Mouse (Mus musculus): ENCODE data around the gene Acvr1. TPM values are rescaled to one million over a fixed set of nuclear protein-coding genes. Genes with fewer than 3 reads are reported as not detected.

Gene Acvr1
- 3.0 and 3.5 TPM in 2 replicates for polyA plus RNA-seq (2016; fragmentation: Nextera tagmentation; extraction: Ambion mirVana)

DNA sequence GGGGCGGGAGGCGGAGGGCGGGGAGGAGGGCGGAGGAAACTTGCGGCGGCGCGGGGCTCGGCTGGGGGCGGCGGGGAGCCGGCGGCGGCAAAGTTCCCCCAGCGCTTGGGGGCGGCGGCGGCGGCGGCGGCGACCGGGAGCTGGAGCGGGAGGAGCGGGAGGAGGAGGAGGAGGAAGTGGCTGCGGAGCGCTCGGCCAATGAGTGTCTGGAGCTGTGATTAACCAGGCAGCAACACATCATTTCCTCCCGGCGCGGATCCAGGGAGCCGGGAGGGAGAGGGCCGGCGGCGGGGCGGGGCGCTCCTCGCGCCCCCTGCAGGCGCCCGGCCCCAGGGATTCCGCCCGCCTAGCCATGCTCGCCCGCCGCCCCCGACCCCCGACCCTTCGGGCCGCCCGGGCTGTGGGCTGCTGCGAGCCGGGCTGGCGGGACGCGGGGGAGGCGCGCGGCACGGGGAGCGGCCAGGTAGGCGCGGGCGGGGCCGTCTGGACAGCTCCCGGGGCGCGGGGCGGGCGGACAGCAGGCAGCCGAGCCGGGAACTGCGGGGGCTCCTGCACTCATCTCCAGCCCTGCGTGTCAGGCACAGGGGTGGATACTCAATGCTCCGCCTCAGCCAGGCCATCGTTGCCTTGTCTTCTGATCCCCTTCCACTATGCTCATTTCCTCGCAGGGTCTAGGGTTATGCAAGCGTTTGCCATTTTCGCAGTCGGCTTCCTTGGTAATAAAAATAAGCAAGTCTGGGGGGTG lies at the start of gene Acvr1, which contains the start of gene Upp2:
Gene Acvr1 (minus strand): TSS at position 92 of the 745 bp plus-strand sequence.
Gene Upp2 (plus strand): TSS at position 233 of the 745 bp plus-strand sequence.
- Histone ChIP-seq H3K27ac (peak within 1 kb of the TSS; percentile 97), H3K4me1 (peaks cover 52% of the 10 kb centered on the region), H3K4me3 (peak within 1 kb of the TSS; percentile 93), H3K36me3 (replicated peaks) (no peaks in the 10 kb centered on the region), H3K9me3 (no peaks in the 10 kb centered on the region), H3K27me3 (ENCODE audit: poor library complexity, severe bottlenecking) (no peaks in the 10 kb centered on the region)
- under 1% methylated on average over 71 of the region's 80 CpGs for WGBS
- peak; percentile 83 for DNase-seq (ENCODE audit: extremely low spot score, low spot score)

DNA sequence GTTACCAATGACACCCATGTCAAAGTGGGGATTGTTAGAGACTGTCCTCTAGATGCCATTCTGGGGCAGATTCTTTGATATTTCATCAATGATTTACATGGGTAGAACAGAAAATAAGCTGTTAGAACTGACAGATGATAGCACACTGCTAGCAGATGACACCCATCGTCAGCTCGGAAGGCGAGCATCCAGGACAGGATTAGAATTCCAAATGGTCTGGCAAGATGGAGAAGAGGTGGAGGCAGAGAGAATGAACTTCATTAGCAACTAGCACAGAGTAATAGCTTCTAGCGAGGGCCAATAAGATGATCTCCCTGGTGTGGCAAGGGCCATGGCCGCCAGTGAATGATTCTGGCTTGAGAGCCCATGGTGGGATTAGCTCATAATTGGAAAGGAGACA lies 48.8 kb upstream of the Acvr1 start:
- no peak overlapping the region for H3K27ac ChIP-seq
- no peaks in the 10 kb centered on the region for H3K4me1 ChIP-seq
- no peak for DNase-seq (ENCODE audit: extremely low spot score, low spot score)
- no peaks in the 10 kb centered on the region for H3K27me3 ChIP-seq (ENCODE audit: poor library complexity, severe bottlenecking)
- H3K36me3 ChIP-seq (replicated peaks), result no peaks in the 10 kb centered on the region
- no peak overlapping the region for H3K4me3 ChIP-seq
- 97% methylated on average over 5 of the region's 5 CpGs for WGBS
- no peaks in the 10 kb centered on the region for H3K9me3 ChIP-seq

DNA sequence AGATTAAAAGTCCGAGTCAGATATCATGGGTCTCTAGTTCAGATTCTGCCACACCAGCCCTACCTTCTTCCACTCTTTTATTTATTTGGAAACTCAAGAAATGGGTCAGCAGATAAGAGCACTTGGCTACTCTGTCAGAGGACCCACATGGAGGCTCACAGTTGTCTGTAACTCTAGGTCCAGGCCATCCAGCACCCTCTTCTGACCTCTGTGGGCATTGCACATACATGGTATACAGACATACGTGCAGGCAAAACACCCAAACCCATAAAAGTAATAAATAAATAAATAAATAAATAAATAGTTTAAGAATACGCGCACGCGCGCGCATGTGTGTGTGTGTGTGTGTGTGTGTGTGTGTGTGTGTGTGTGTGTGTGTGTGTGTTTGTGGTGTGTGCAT lies 47.9 kb upstream of the Acvr1 start:
- Histone ChIP-seq H3K9me3 (no peaks in the 10 kb centered on the region), H3K36me3 (replicated peaks) (no peaks in the 10 kb centered on the region), H3K4me1 (no peaks in the 10 kb centered on the region), H3K4me3 (no peak overlapping the region), H3K27ac (no peak overlapping the region), H3K27me3 (ENCODE audit: poor library complexity, severe bottlenecking) (no peaks in the 10 kb centered on the region)
- DNase-seq (ENCODE audit: extremely low spot score, low spot score), result no peak
- WGBS, result 93% methylated on average over 8 of the region's 8 CpGs

DNA sequence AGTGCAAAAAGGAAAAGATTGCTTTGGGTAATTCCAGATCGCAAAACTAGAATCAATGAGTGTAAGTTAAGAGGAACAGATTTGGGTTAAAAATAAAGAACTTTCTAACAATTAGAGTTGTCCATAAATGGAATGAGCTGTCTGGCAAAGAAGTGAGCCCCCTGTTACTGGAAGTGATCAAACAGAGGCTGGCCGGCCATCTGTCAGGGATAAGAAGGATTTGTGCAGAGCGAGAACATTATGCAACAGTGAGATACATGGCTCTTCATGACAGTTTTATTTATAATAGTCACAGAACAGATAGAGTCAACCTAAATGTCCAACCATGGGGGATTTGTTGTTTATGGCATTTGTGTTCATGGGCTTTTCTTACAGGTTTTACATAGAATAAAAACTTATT lies 46.8 kb upstream of the Acvr1 start:
- no peak overlapping the region for H3K4me3 ChIP-seq
- H3K27ac ChIP-seq, result no peak overlapping the region
- H3K27me3 ChIP-seq (ENCODE audit: poor library complexity, severe bottlenecking), result no peaks in the 10 kb centered on the region
- no peaks in the 10 kb centered on the region for H3K36me3 ChIP-seq (replicated peaks)
- H3K4me1 ChIP-seq, result no peaks in the 10 kb centered on the region
- no peak for DNase-seq (ENCODE audit: extremely low spot score, low spot score)
- H3K9me3 ChIP-seq, result no peaks in the 10 kb centered on the region
- 92% methylated on average over 3 of the region's 3 CpGs for WGBS

DNA sequence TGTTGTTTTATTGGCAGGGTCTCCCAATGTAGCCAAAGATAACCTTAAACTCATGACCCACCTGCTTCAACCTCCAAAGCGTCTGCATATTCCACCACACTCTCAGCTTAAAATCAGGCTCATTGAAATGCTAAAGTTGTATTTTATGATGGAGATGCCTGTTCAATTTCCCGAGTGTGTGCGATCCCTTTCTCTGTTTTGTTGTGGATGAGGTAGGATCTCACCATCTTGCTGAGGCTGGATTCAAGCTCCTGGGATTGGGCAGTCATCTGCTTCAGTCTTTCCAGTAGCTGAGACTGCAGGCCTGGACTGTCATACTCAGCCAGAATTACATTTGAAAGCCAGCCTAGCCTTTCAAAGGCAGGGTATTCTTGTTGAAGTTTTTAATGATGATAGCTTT lies 37.8 kb upstream of the Acvr1 start:
- H3K4me3 ChIP-seq, result no peak overlapping the region
- H3K4me1 ChIP-seq, result no peaks in the 10 kb centered on the region
- H3K36me3 ChIP-seq (replicated peaks), result no peaks in the 10 kb centered on the region
- H3K27me3 ChIP-seq (ENCODE audit: poor library complexity, severe bottlenecking), result no peaks in the 10 kb centered on the region
- H3K9me3 ChIP-seq, result no peaks in the 10 kb centered on the region
- no peak overlapping the region for H3K27ac ChIP-seq
- DNase-seq (ENCODE audit: extremely low spot score, low spot score), result no peak
- WGBS, result 96% methylated on average over 3 of the region's 3 CpGs

DNA sequence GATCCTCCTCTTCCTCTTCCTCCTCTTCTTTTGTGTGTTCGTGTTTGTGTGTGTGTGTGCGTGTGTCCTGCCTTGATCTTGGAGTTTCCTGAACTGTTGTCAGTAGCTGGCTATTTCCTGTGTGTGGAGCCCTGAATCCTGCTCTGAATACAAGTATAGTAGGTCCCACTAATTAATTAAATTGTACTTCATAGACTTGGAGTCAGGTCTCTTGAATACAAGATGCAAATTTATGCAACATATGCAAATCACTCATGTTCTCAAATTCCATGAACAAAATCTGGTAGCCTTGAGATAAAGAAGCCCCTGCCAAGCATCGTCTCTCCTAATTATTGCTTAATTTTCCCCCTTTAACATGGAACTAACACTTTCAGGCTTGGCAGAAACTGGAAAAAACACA lies 36.4 kb upstream of the Acvr1 start:
- no peaks in the 10 kb centered on the region for H3K27me3 ChIP-seq (ENCODE audit: poor library complexity, severe bottlenecking)
- no peak for DNase-seq (ENCODE audit: extremely low spot score, low spot score)
- no peaks in the 10 kb centered on the region for H3K9me3 ChIP-seq
- H3K36me3 ChIP-seq (replicated peaks), result no peaks in the 10 kb centered on the region
- WGBS, result 96% methylated on average over 3 of the region's 3 CpGs
- no peak overlapping the region for H3K4me3 ChIP-seq
- H3K4me1 ChIP-seq, result no peaks in the 10 kb centered on the region
- no peak overlapping the region for H3K27ac ChIP-seq

DNA sequence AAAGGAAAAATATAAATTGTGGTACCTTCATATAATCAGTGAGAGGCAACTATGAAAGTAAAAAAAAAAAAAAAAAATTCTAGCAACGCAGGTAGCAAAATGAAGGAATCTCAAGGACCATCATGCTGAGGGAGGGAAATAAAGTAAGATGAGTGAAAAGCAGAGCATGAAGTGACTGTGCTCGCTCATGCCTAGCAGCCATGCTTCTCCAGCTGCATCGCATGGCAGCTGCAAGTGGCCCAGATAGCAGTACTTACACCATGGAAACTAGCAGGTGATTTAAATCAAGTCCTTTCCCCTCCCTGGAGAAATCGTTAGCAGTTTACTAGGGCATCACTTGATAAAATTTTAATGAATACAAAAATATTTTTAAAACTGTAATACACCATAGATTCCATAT lies 34.4 kb upstream of the Acvr1 start:
- no peak overlapping the region for H3K27ac ChIP-seq
- WGBS, result 89% methylated on average over 4 of the region's 4 CpGs
- H3K4me3 ChIP-seq, result no peak overlapping the region
- H3K36me3 ChIP-seq (replicated peaks), result no peaks in the 10 kb centered on the region
- no peaks in the 10 kb centered on the region for H3K9me3 ChIP-seq
- no peaks in the 10 kb centered on the region for H3K4me1 ChIP-seq
- no peak for DNase-seq (ENCODE audit: extremely low spot score, low spot score)
- no peaks in the 10 kb centered on the region for H3K27me3 ChIP-seq (ENCODE audit: poor library complexity, severe bottlenecking)

DNA sequence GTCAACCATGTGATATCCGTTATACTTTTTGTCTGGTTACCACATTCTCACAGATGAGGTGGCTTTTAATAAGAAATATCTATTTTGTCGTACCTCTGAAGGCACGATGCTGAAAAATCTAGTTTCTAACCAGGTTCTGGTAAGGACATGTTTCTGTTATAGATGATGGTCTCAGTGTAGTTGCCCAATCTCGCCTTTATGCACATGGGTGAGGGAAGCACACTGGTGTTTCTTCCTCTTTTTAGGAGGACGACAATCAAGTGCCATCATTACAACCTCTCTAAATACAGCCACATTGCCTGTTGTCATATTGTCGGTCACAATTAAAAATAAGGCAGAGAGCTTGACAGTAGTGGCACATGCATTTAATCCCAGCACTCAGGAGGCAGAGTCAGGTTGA lies 32.7 kb upstream of the Acvr1 start:
- no peaks in the 10 kb centered on the region for H3K27me3 ChIP-seq (ENCODE audit: poor library complexity, severe bottlenecking)

DNA sequence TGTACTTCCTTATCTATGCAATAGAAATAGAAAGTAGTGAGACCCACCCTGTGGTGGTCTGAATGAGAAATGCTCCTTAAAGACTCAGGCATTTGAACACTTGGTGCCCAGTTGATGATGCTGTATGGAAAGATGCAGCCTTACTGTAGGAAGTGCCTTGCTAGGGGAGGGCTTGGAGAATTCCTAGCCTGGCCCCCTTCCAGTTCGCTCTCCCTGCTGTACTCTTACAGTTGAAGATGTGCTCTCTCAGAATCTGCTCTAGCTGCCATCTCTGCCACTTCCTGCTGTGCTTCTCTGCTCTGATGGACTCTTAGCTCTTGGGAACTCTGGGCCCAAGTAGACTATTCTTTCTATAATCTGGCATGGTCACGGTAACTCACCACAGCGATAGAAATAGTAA lies 30.6 kb upstream of the Acvr1 start:
- no peaks in the 10 kb centered on the region for H3K27me3 ChIP-seq (ENCODE audit: poor library complexity, severe bottlenecking)
- peaks cover 14% of the 10 kb centered on the region; the same call in 1 of the 2 replicates for H3K4me1 ChIP-seq
- H3K9me3 ChIP-seq, result no peaks in the 10 kb centered on the region
- H3K4me3 ChIP-seq, result no peak overlapping the region
- no peak for DNase-seq (ENCODE audit: extremely low spot score, low spot score)
- H3K27ac ChIP-seq, result no peak overlapping the region
- 97% methylated on average over 3 of the region's 3 CpGs for WGBS
- no peaks in the 10 kb centered on the region for H3K36me3 ChIP-seq (replicated peaks)

More for the DNA sequence above, 32.7 kb upstream of the Acvr1 start:
- Histone ChIP-seq H3K4me1 (peaks cover 14% of the 10 kb centered on the region; the same call in 1 of the 2 replicates), H3K27ac (no peak overlapping the region), H3K36me3 (replicated peaks) (no peaks in the 10 kb centered on the region), H3K9me3 (no peaks in the 10 kb centered on the region), H3K4me3 (no peak overlapping the region)
- no peak for DNase-seq (ENCODE audit: extremely low spot score, low spot score)
- 91% methylated on average over 6 of the region's 6 CpGs for WGBS

DNA sequence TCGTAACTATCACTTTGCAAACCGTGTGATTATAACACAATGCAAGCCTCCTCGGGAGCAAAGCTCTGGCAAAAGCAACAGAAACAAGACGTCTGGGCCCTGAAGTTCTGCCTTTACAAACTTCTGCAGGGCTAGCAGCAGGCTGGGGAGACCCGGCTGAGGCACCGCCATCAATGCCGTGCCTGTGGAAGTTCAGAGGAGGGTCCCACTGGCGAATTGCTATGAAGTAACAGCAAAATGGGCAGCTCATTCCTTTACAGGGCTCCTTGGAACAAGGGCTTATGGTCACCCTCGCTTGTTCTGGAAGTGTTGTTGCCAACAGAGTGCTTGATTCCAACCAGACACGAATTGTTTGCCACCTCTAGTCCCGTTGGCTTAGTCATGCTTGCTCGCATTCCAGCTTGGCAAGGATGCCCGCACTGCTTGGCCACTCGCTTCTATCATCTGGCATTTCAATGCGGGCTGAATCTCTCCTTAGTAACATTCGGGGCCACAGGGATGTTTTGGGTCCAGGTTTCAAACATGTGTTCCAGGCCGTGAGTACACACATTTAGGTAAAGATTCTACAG lies 29.9 kb upstream of the Acvr1 start:
- WGBS, result 86% methylated on average over 17 of the region's 17 CpGs
- Histone ChIP-seq H3K36me3 (replicated peaks) (no peaks in the 10 kb centered on the region), H3K27ac (no peak overlapping the region), H3K4me1 (peaks cover 14% of the 10 kb centered on the region; the same call in 1 of the 2 replicates), H3K27me3 (ENCODE audit: poor library complexity, severe bottlenecking) (no peaks in the 10 kb centered on the region), H3K9me3 (no peaks in the 10 kb centered on the region), H3K4me3 (no peak overlapping the region)
- DNase-seq (ENCODE audit: extremely low spot score, low spot score), result no peak

DNA sequence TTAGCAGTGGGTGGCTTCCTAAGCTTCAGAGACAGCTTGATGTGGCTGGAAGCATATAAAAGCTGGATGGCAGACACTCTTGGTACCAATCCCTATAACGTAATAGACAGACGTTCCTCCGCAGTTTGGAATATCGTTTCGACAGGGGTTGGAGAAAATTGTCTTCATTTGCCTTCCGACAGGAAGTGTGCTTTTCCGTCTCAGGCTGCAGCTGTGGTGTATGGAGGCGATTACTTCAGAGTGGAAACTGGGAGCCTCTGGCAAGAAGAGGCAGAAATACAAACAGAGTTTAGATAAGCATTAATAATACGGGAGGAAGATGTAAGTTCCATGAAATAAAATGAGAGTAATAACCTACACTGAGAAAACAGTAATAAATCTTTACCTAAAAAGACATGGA lies 28.4 kb upstream of the Acvr1 start:
- 84% methylated on average over 9 of the region's 9 CpGs for WGBS
- H3K4me1 ChIP-seq, result peaks cover 14% of the 10 kb centered on the region; the same call in 1 of the 2 replicates
- DNase-seq (ENCODE audit: extremely low spot score, low spot score), result no peak
- no peaks in the 10 kb centered on the region for H3K27me3 ChIP-seq (ENCODE audit: poor library complexity, severe bottlenecking)
- H3K9me3 ChIP-seq, result no peaks in the 10 kb centered on the region
- peak overlapping the region; percentile 6; the same call in 1 of the 2 replicates for H3K27ac ChIP-seq
- H3K36me3 ChIP-seq (replicated peaks), result no peaks in the 10 kb centered on the region
- no peak overlapping the region for H3K4me3 ChIP-seq

DNA sequence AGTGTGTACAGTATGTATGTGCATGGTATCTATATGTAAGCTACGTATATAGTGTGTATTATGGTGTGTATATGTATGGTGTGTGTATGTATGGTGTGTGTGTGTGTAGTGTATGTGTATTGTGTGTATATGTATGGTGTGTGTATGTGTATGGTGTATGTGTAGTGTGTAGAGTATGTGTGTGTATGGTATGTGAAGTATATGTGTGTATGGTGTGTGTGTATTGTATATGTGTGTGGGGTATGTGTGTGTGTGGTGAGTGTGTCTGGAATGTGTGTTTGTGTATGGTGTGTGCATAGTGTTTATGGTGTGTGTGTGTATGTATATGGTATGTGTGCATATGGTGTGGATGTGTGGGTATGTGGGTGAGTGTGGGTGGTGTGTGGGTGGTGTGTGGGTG lies 23.1 kb upstream of the Acvr1 start:
- no peaks in the 10 kb centered on the region for H3K9me3 ChIP-seq
- no peaks in the 10 kb centered on the region for H3K27me3 ChIP-seq (ENCODE audit: poor library complexity, severe bottlenecking)
- no peak overlapping the region for H3K27ac ChIP-seq
- 86% methylated on average over 1 of the region's 1 CpGs for WGBS
- no peak overlapping the region for H3K4me3 ChIP-seq
- peaks cover 10% of the 10 kb centered on the region; the same call in 1 of the 2 replicates for H3K4me1 ChIP-seq
- no peaks in the 10 kb centered on the region for H3K36me3 ChIP-seq (replicated peaks)
- no peak for DNase-seq (ENCODE audit: extremely low spot score, low spot score)

DNA sequence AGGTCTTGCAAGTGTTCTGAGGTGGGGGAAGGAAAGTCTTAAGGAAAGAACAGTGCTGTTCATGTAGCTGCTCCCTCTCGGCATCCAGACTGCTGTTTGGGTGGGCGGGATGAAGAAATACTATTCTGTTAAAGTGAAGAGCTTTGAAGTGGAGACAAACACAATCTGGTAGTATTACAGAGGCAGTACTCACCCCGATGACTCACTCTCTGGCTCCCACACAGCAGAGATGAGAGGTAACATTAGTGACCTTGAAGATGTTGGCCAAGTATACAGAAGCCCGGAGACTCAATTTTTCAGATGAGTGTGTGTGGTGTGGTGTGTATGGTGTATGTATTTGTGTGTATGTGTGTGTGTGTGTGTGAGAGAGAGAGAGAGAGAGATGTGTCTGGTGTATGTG lies 22.7 kb upstream of the Acvr1 start:
- Histone ChIP-seq H3K27ac (no peak overlapping the region), H3K4me1 (peaks cover 10% of the 10 kb centered on the region; the same call in 1 of the 2 replicates), H3K27me3 (ENCODE audit: poor library complexity, severe bottlenecking) (no peaks in the 10 kb centered on the region), H3K9me3 (no peaks in the 10 kb centered on the region), H3K36me3 (replicated peaks) (no peaks in the 10 kb centered on the region), H3K4me3 (no peak overlapping the region)
- DNase-seq (ENCODE audit: extremely low spot score, low spot score), result no peak
- 85% methylated on average over 4 of the region's 4 CpGs for WGBS

Measured in forebrain, embryonic 10.5 days (tissue).